ENCODE assay signal across 8 mouse cellular contexts in genomic region chr13:9834146-9834679, GRCm38 (mm10).
DNase-seq lines count a peak whose midpoint lies in the region; ATAC-seq lines count a peak whose summit lies in the region.
"Not testable (repeated sequence)": the region's sequence is repeated elsewhere in the genome, so short reads cannot be mapped to it uniquely, and the experiment has no call there.

No protein-coding gene starts in this region.

- not testable (repeated sequence) for H3K27me3 ChIP-seq in forebrain, embryonic 14.5 days (replicated peaks; ENCODE audit: control insufficient read depth, insufficient read depth, low read length); liver, embryonic 13.5 days; neural tube, embryonic 11.5 days (ENCODE audit: control insufficient read depth, insufficient read depth, low read length)

- not testable (repeated sequence) for H3K9me3 ChIP-seq in forebrain, embryonic 14.5 days (replicated peaks; ENCODE audit: control insufficient read depth, low read length); liver, embryonic 13.5 days (replicated peaks); neural tube, embryonic 11.5 days (ENCODE audit: control insufficient read depth, low read length)

- not testable (repeated sequence) for H3K4me3 ChIP-seq in forebrain, embryonic 14.5 days (ENCODE audit: low read depth, low read length); liver, embryonic 13.5 days (replicated peaks); neural tube, embryonic 11.5 days (ENCODE audit: low read depth, low read length)

- DNase-seq in CD4-positive, CD25-positive, alpha-beta regulatory T cell, adult 2 months (ENCODE audit: low read depth, low spot score): peak; percentile 80
- DNase-seq in c-Kit-positive CD71-positive TER-119-negative erythroid progenitor cells, embryonic 14.5 days (ENCODE audit: low read depth): peak; percentile 24
- peak; percentile 14 for DNase-seq in forebrain, embryonic 14.5 days (ENCODE audit: low spot score)
- peak; percentile 82 for DNase-seq in heart, postnatal 4 days
- DNase-seq in kidney, postnatal 36 days: peak; percentile 51 to 79
- peak; percentile 43 for DNase-seq in liver, embryonic 13.5 days
- peak; percentile 17 for DNase-seq in neural tube, embryonic 11.5 days (ENCODE audit: low spot score)
- DNase-seq in testis, postnatal 14 days (ENCODE audit: low spot score): peak; percentile 75

- ATAC-seq in forebrain, embryonic 14.5 days: peak; percentile 70
- ATAC-seq in liver, embryonic 13.5 days (ENCODE audit: low read depth): peak; percentile 100
- ATAC-seq in neural tube, embryonic 11.5 days (ENCODE audit: insufficient read depth, low FRiP score, low TSS enrichment): not testable (repeated sequence)

- WGBS in forebrain, embryonic 14.5 days: 76% methylated on average over 31 of the region's 33 CpGs
- WGBS in liver, embryonic 13.5 days (ENCODE audit: insufficient replicate concordance): 66% methylated on average over 33 of the region's 33 CpGs
- WGBS in neural tube, embryonic 11.5 days: 84% methylated on average over 32 of the region's 33 CpGs

- H3K4me2 ChIP-seq in forebrain, embryonic 14.5 days (ENCODE audit: low read length); liver, embryonic 13.5 days; neural tube, embryonic 11.5 days (ENCODE audit: low read depth): not testable (repeated sequence)

- H3K4me1 ChIP-seq in forebrain, embryonic 14.5 days (ENCODE audit: control insufficient read depth, insufficient read depth, low read length); liver, embryonic 13.5 days (replicated peaks); neural tube, embryonic 11.5 days (ENCODE audit: control insufficient read depth, insufficient read depth, low read length): not testable (repeated sequence)

- not testable (repeated sequence) for H3K9ac ChIP-seq in forebrain, embryonic 14.5 days (ENCODE audit: low read length); liver, embryonic 13.5 days; neural tube, embryonic 11.5 days (ENCODE audit: low read length)

- not testable (repeated sequence) for H3K27ac ChIP-seq in forebrain, embryonic 14.5 days (ENCODE audit: low read depth, low read length); liver, embryonic 13.5 days; neural tube, embryonic 11.5 days (ENCODE audit: low read depth, low read length)

- not testable (repeated sequence) for H3K36me3 ChIP-seq in forebrain, embryonic 14.5 days (ENCODE audit: control insufficient read depth, insufficient read depth, low read length); liver, embryonic 13.5 days; neural tube, embryonic 11.5 days (ENCODE audit: control insufficient read depth, insufficient read depth, low read length)

Comparison
In these comparisons a context has a peak if more than half of its experiments do, and no peak if none do; other contexts are left out.
1. DNase-seq: peak in every context shown above with its lines; median percentile 82 in heart, postnatal 4 days; 80 in CD4-positive, CD25-positive, alpha-beta regulatory T cell, adult 2 months; 75 in testis, postnatal 14 days; 65 in kidney, postnatal 36 days; 43 in liver, embryonic 13.5 days; 24 in c-Kit-positive CD71-positive TER-119-negative erythroid progenitor cells, embryonic 14.5 days; 17 in neural tube, embryonic 11.5 days; 14 in forebrain, embryonic 14.5 days.